Mouse (Mus musculus): ENCODE data around the gene Rfng.

The Rfng gene

DNA sequence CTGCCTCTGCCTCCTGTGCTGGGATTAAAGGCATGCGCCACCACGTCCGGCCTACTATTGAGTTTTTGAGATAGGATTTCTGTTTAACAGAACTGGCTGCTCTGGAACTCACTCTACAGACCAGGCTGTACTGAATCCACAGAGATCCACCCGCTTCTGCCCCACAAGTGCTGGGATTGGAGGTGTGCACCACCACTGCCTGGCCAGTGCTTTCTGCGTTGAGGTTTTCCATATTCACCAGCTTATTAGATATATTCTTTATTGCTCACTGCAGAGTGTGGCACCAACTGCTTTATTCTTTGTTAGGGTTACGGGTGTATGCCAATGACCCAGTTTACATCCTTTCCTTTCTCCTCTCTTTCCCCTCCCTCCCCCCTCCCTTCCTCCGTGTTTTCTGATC lies 20.3 kb upstream of the Rfng start:
- TF ChIP-seq POU5F1 (IDR thresholded peaks at IDR 0.05; ENCODE audit: borderline replicate concordance, low read length) (no peak), NANOG (IDR thresholded peaks at IDR 0.05; ENCODE audit: borderline replicate concordance, low read length) (no peak), CTCF (conservative IDR thresholded peaks at IDR 0.05; ENCODE audit: low read length) (no peak)
- H3K9me3 ChIP-seq (ENCODE audit: low read length), result no peaks in the 10 kb centered on the region

DNA sequence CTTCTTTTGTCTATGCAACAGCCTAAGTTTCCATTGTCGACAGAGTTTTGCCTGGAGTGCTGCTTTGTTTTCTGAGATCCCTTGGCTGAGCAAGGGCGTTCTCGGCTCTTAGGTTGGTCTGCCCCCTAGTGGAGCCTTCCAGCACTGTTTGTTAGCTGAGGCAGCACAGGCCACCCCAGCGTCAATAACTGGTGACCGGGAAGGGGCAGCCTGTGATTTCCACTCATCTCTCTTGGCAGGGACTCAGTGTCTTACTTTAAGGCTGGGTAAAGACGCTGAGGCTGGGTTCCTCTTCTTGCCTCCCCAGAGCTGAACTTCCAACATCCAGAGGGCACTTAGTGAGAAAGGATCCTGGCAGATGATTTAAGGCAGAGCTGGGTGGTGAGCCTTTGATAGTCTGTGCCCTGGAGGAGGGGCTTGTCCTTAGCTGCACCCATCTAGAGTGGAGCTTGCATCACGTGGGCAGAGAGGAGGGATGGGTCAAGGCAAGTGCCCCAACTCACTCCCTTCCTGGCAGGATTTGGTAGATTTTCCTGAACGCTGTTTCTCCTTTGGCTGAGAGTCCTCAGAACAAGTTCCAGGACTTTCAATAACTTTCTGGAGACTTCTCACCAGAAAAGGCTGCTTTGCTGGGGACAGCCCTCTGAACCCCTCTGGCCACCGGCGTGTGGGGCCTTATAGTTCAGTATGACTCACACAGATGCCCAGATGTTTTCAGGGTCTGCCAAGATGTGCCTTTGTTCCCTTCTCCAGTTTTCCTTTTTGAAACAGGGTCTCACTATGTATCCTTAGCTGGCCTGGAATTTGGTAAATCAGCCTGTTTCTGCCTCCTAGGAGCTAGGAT lies 16.3 kb upstream of the Rfng start:
- no peaks in the 10 kb centered on the region for H3K27me3 ChIP-seq (ENCODE audit: insufficient read depth, low read length)
- no peaks in the 10 kb centered on the region for H3K9me3 ChIP-seq (ENCODE audit: low read length)
- H3K4me1 ChIP-seq (replicated peaks; ENCODE audit: low read depth, low read length), result peaks cover 52% of the 10 kb centered on the region
- H3K4me3 ChIP-seq (replicated peaks; ENCODE audit: low read length), result peak overlapping the region; percentile 32
- peaks cover 8% of the 10 kb centered on the region for H3K36me3 ChIP-seq (ENCODE audit: insufficient read depth, low read length)
- no peak for TF ChIP-seq POU5F1 (IDR thresholded peaks at IDR 0.05; ENCODE audit: borderline replicate concordance, low read length)
- TF ChIP-seq NANOG (IDR thresholded peaks at IDR 0.05; ENCODE audit: borderline replicate concordance, low read length), result peak; percentile 44; the same call in 1 of the 2 replicates
- peak; percentile 92 for TF ChIP-seq CTCF (conservative IDR thresholded peaks at IDR 0.05; ENCODE audit: low read length)

More for the DNA sequence above, 20.3 kb upstream of the Rfng start:
- Histone ChIP-seq H3K36me3 (ENCODE audit: insufficient read depth, low read length) (peaks cover 46% of the 10 kb centered on the region), H3K4me1 (replicated peaks; ENCODE audit: low read depth, low read length) (peaks cover 76% of the 10 kb centered on the region), H3K4me3 (replicated peaks; ENCODE audit: low read length) (no peak overlapping the region), H3K27me3 (ENCODE audit: insufficient read depth, low read length) (no peaks in the 10 kb centered on the region)

DNA sequence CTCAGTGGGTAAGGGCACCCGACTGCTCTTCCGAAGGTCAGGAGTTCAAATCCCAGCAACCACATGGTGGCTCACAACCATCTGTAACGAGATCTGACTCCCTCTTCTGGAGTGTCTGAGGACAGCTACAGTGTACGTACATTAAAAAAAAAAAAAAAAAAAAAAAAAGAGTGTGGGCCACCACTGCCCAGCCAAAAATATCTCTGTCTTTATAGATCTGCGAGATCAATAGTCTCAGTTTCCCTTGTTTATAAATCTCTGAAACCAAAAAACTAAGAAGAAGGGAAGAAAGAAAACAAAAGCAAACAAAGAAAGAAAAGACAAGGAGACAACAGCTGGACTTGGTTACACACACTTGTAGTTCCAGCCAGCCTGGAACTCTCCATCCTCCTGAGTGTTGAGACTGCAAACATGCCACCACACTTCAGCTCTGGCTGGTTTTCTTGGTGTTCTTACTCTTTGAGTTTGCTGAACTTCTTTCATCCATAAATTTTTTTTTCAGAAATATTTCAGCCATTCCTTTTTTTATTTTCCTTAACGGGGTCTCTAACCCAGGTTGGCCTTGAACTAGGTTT lies 15.4 kb upstream of the Rfng start:
- H3K36me3 ChIP-seq (ENCODE audit: insufficient read depth, low read length), result peaks cover 10% of the 10 kb centered on the region
- H3K27me3 ChIP-seq (ENCODE audit: insufficient read depth, low read length), result no peaks in the 10 kb centered on the region
- no peaks in the 10 kb centered on the region for H3K9me3 ChIP-seq (ENCODE audit: low read length)
- H3K4me1 ChIP-seq (replicated peaks; ENCODE audit: low read depth, low read length), result peaks cover 52% of the 10 kb centered on the region
- TF ChIP-seq NANOG (IDR thresholded peaks at IDR 0.05; ENCODE audit: borderline replicate concordance, low read length), result no peak
- TF ChIP-seq POU5F1 (IDR thresholded peaks at IDR 0.05; ENCODE audit: borderline replicate concordance, low read length), result no peak
- no peak for TF ChIP-seq CTCF (conservative IDR thresholded peaks at IDR 0.05; ENCODE audit: low read length)
- H3K4me3 ChIP-seq (replicated peaks; ENCODE audit: low read length), result no peak overlapping the region

DNA sequence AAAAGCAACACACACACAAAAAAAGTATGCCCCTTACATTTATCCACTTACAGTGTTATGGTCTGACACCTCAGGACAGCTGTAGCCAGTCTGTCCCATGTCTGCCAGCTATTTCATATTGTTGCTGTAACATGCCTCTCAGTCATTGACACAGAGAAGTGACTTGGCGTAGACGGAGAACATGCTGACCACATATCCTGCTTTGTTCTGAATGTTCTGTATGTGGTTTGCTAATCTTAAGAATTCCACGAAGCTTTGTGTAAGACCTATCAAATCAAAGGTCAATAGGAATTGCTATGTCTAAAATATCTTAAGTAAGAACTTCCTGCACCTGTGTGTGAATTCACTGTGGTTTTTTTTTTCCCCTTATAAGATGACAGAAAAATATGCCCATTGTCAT lies 14.2 kb upstream of the Rfng start:
- TF ChIP-seq CTCF (conservative IDR thresholded peaks at IDR 0.05; ENCODE audit: low read length) (no peak), NANOG (IDR thresholded peaks at IDR 0.05; ENCODE audit: borderline replicate concordance, low read length) (no peak), POU5F1 (IDR thresholded peaks at IDR 0.05; ENCODE audit: borderline replicate concordance, low read length) (no peak)
- no peaks in the 10 kb centered on the region for H3K9me3 ChIP-seq (ENCODE audit: low read length)
- no peaks in the 10 kb centered on the region for H3K27me3 ChIP-seq (ENCODE audit: insufficient read depth, low read length)
- H3K36me3 ChIP-seq (ENCODE audit: insufficient read depth, low read length), result peaks cover 22% of the 10 kb centered on the region
- H3K4me1 ChIP-seq (replicated peaks; ENCODE audit: low read depth, low read length), result peaks cover 54% of the 10 kb centered on the region
- no peak overlapping the region for H3K4me3 ChIP-seq (replicated peaks; ENCODE audit: low read length)

DNA sequence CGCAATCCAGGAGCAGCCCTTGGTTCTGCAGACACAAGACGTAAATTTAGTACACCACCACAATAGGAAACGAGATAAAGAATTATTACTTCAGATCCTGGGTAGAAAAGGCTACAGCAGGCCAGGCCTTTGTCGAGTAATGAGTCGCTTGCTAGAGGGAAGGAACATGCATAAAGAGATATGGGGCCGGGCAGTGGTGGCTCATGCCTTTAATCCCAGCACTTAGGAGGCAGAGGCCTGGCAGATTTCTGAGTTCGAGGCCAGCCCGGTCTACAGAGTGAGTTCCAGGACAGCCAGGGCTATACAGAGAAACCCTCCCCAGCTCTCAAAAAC lies 12.6 kb upstream of the Rfng start:
- TF ChIP-seq NANOG (IDR thresholded peaks at IDR 0.05; ENCODE audit: borderline replicate concordance, low read length), result no peak
- no peak for TF ChIP-seq POU5F1 (IDR thresholded peaks at IDR 0.05; ENCODE audit: borderline replicate concordance, low read length)
- no peak for TF ChIP-seq CTCF (conservative IDR thresholded peaks at IDR 0.05; ENCODE audit: low read length)
- H3K4me1 ChIP-seq (replicated peaks; ENCODE audit: low read depth, low read length), result peaks cover 59% of the 10 kb centered on the region
- peak overlapping the region; percentile 100 for H3K4me3 ChIP-seq (replicated peaks; ENCODE audit: low read length)
- no peaks in the 10 kb centered on the region for H3K9me3 ChIP-seq (ENCODE audit: low read length)
- peaks cover 38% of the 10 kb centered on the region for H3K36me3 ChIP-seq (ENCODE audit: insufficient read depth, low read length)
- H3K27me3 ChIP-seq (ENCODE audit: insufficient read depth, low read length), result no peaks in the 10 kb centered on the region

DNA sequence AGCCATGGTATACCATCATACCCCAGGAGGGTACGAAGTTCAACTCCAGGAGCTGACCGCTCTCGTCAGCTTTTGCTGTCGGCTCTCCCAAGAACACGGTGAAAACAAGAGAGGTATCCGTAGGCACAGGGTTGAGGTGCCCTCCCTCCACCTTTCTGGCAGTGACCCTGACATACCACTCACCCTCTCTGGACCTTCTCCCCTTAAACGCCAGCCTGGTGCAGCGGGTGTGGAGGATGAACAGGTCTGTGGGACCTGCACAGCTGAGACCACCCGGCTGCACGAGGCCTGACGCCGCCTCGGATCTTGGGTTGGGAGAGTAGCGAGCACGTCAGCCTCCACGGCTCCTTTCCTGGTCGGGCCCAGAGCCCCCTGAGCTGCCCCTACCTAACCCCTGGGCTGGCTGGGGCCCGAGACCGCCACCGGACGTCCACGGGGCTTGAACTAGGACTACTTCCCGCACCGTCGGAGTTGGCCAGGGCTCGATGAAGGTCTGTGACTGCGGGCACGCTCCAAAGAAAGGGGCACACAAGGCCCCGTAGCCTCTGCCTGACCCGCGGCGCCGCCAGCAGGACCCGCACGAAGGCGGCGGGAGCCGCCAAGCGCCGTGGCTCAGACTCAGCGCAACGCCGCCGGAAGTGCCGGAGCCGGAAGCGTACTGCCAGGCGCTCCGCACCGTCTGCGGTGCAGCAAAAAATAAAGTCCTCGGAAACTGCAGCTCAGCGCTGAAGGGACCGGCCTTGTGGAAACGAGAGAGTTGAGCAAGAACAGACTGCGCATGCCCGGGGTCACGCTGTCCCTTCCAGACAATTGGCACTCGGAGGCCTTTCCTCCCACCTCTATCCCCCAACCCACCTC lies 12.0 kb upstream of the Rfng start, which contains the start of gene Dus1l:
Dus1l (minus strand) TSS at position 648 of the 858 bp plus-strand sequence.
- no peaks in the 10 kb centered on the region for H3K9me3 ChIP-seq (ENCODE audit: low read length)
- H3K27me3 ChIP-seq (ENCODE audit: insufficient read depth, low read length), result no peaks in the 10 kb centered on the region
- peaks cover 44% of the 10 kb centered on the region for H3K36me3 ChIP-seq (ENCODE audit: insufficient read depth, low read length)
- peaks cover 56% of the 10 kb centered on the region for H3K4me1 ChIP-seq (replicated peaks; ENCODE audit: low read depth, low read length)
- peak within 1 kb of the TSS; percentile 100 for H3K4me3 ChIP-seq (replicated peaks; ENCODE audit: low read length)
- no peak for TF ChIP-seq POU5F1 (IDR thresholded peaks at IDR 0.05; ENCODE audit: borderline replicate concordance, low read length)

DNA sequence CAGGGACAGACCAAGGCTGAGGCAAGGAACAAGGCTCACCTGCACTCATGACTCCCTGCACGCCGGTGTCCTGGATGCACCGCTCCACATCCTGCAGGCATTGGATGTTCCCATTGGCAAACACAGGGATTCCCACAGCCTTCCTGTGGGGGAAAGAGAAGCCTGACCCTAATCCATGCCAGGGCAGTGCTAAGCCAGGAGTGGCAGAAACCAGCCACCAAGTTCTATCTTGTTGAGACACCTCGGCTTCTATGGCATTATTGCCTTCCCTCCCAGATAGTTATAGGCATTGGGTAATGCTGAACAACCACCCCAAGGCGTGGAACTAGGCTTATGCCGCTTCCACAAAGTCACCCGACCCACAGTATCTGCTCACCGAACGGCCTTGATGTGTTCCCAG lies 8.6 kb upstream of the Rfng start:
- Histone ChIP-seq H3K4me3 (replicated peaks; ENCODE audit: low read length) (no peak overlapping the region), H3K27me3 (ENCODE audit: insufficient read depth, low read length) (no peaks in the 10 kb centered on the region), H3K4me1 (replicated peaks; ENCODE audit: low read depth, low read length) (peaks cover 41% of the 10 kb centered on the region), H3K36me3 (ENCODE audit: insufficient read depth, low read length) (peaks cover 76% of the 10 kb centered on the region), H3K9me3 (ENCODE audit: low read length) (no peaks in the 10 kb centered on the region)
- TF ChIP-seq POU5F1 (IDR thresholded peaks at IDR 0.05; ENCODE audit: borderline replicate concordance, low read length) (no peak), CTCF (conservative IDR thresholded peaks at IDR 0.05; ENCODE audit: low read length) (no peak), NANOG (IDR thresholded peaks at IDR 0.05; ENCODE audit: borderline replicate concordance, low read length) (no peak)

DNA sequence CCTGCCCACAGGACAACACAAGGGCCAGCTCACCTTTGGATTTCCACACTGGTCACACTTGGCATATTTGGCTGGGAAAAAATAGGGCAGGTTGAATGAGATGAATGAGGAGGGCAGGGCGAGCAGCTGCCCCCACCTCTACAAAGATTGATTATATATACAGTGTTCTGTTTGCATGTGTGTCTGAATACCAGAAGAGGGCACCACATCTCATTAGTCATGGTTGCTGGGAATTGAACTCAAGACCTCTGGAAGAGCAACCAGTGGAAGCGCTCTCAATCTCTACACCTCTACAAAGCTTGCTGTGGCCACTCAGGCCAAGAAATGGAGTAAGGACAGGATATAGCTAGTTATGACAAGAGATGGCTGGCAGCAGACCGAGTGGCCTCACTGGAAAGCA lies 5.8 kb upstream of the Rfng start:
- Histone ChIP-seq H3K36me3 (ENCODE audit: insufficient read depth, low read length) (peaks cover 96% of the 10 kb centered on the region), H3K4me3 (replicated peaks; ENCODE audit: low read length) (no peak overlapping the region), H3K27me3 (ENCODE audit: insufficient read depth, low read length) (no peaks in the 10 kb centered on the region), H3K4me1 (replicated peaks; ENCODE audit: low read depth, low read length) (peaks cover 48% of the 10 kb centered on the region), H3K9me3 (ENCODE audit: low read length) (no peaks in the 10 kb centered on the region)
- TF ChIP-seq CTCF (conservative IDR thresholded peaks at IDR 0.05; ENCODE audit: low read length) (no peak), POU5F1 (IDR thresholded peaks at IDR 0.05; ENCODE audit: borderline replicate concordance, low read length) (no peak), NANOG (IDR thresholded peaks at IDR 0.05; ENCODE audit: borderline replicate concordance, low read length) (no peak)
